Mouse (Mus musculus): ENCODE results near the gene Gnb4.

DNA sequence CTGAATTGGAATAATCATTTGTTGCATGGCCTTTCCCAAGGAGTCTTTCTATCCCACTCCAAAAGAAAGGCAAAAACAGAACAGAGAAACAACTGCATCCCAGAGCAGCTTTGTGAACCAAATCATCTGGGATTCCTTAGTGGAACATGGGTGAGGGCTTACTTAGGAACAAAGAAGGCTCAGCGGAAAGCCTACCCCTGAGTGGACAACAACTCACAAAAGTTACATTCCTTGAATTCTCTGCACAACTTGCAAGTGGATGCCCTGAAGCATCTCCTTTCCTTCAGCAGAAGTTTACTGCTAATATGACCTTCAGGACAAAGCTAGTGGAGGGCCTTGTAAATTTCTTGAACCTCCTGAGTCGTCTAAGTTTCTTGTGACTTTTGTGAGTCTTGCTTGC, 28.4 kb upstream of the Gnb4 start:
- TF ChIP-seq HCFC1 (IDR thresholded peaks at IDR 0.05; ENCODE audit: low read depth, low read length) (no peak), POLR2A (IDR thresholded peaks at IDR 0.05; ENCODE audit: low read depth, low read length) (no peak), ZNF384 (IDR thresholded peaks at IDR 0.05; ENCODE audit: low read depth, low read length) (no peak), BHLHE40 (IDR thresholded peaks at IDR 0.05; ENCODE audit: low read depth, low read length) (no peak), E2F4 (IDR thresholded peaks at IDR 0.05; ENCODE audit: insufficient replicate concordance, low read depth, low read length) (no peak), CHD2 (IDR thresholded peaks at IDR 0.05; ENCODE audit: low read length) (no peak), ELF1 (IDR thresholded peaks at IDR 0.05; ENCODE audit: low read depth, low read length) (no peak), CTCF (conservative IDR thresholded peaks at IDR 0.05 in 1 of 2, IDR thresholded peaks at IDR 0.05 in 1 of 2; ENCODE audit: low read depth in 2 of 2, low read length in 2 of 2) (no peak), USF1 (IDR thresholded peaks at IDR 0.05; ENCODE audit: low read depth, low read length) (no peak), GABPA (IDR thresholded peaks at IDR 0.05; ENCODE audit: insufficient replicate concordance, low read depth, low read length) (no peak), SMC3 (IDR thresholded peaks at IDR 0.05; ENCODE audit: low read depth, low read length) (no peak), ZKSCAN1 (IDR thresholded peaks at IDR 0.05; ENCODE audit: borderline replicate concordance, low read depth, low read length) (no peak), TCF12 (IDR thresholded peaks at IDR 0.05; ENCODE audit: low read depth, low read length) (no peak)

All from CH12.LX (cell line).